Mouse (Mus musculus) forebrain, embryonic 10.5 days (tissue): ENCODE measurements at regions not wholly inside any gene's neighbourhood (a gene's known extent, or its start where the extent isn't known, plus 50 kb on each side); places are given as distances from the start of the nearest gene placed in this dataset.
"Not testable (repeated sequence)": the region's sequence is repeated elsewhere in the genome, so short reads cannot be mapped to it uniquely, and the experiment has no call there.

Source experiments
- DNase-seq: peaks from one replicate; pipeline ENCODE4 v3.0.0-alpha.2; 2017; ENCODE audit warnings: low spot score; ENCODE audit errors: extremely low spot score
- H3K27ac ChIP-seq: fragments of 300-500 bp; sonication (generic); 2 replicates; pipeline ENCODE4 v1.5.1; 2016; ENCODE audit warnings: mild to moderate bottlenecking
- H3K27me3 ChIP-seq: fragments of 300-500 bp; sonication (generic); 2 replicates; pipeline ENCODE4 v1.6.1; 2016; ENCODE audit warnings: mild to moderate bottlenecking; ENCODE audit not compliant: poor library complexity, severe bottlenecking
- H3K36me3 ChIP-seq: fragments of 300-500 bp; sonication (generic); replicated peaks from 2 replicates; pipeline ENCODE4 v1.6.1; 2016; ENCODE audit warnings: mild to moderate bottlenecking, moderate library complexity
- H3K4me1 ChIP-seq: fragments of 300-500 bp; sonication (generic); 2 replicates; pipeline ENCODE4 v1.6.1; 2016
- H3K4me3 ChIP-seq: fragments of 300-500 bp; sonication (generic); 2 replicates; pipeline ENCODE4 v1.5.1; 2016; ENCODE audit warnings: mild to moderate bottlenecking, moderate library complexity
- H3K9me3 ChIP-seq: fragments of 300-500 bp; sonication (generic); 2 replicates; pipeline ENCODE4 v1.6.1; 2016; ENCODE audit warnings: mild to moderate bottlenecking, moderate library complexity
- WGBS: fragments of 180-500 bp; shearing (Covaris S2); methylation state at CpG from one replicate; pipeline ENCODE4 v1.1.7; 2016; 5-methylcytosine and 5-hydroxymethylcytosine counted together

DNA sequence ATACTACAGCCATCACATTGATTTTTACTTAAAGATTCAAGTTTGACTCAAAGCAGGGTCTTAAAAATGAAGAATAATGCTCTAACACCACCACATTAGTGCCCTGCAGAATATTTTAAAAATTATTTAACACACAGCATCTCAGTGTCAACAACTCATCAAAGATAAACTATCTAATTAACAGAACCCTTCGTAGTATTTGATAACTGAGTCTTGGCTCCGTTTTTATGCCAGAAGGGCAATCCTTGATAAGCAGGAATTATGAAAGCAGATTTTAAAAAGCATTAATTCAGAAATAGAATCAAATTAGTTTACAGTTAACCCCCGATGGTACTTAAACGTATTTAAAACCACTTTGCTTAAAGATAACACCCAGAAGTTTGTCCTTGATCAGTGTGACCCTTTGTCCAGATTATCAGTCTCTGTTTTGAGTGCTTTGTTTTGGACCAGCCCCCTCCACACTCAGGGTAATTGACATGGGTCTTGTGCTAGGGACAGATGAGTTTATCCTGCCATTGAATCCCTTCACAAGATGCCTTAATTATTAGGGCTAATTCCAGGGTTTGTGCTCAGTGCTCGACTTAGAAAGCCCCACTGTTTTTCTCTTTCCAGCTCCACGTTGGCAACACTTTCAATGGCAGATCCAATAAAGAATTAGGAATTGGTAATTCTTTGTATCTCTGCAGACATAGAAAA is 69.4 kb upstream of the Dph6 start:
- Histone ChIP-seq H3K9me3 (no peaks in the 10 kb centered on the region), H3K27me3 (no peaks in the 10 kb centered on the region), H3K4me3 (no peak overlapping the region), H3K27ac (no peak overlapping the region), H3K36me3 (no peaks in the 10 kb centered on the region), H3K4me1 (no peaks in the 10 kb centered on the region)
- 56% methylated on average over 6 of the region's 6 CpGs for WGBS
- no peak for DNase-seq

DNA sequence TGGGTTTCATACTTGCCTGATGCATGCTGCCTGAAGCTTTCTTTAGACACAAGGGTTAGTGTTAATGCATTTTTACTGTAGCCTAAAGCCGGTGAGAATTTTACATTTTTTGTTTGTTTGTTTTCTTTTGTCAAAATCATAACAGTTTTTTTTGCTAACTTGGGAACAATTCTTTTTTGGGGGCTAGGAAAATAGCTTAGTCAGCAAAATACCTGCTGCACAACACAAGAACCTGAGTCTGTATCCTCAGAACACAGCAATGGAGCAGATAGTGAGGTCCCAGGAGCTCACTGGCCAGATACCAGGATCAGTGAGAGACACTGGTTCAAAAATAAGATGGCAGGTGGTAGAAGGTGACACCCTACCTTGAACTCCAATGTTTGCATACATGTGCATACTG is 72.4 kb upstream of the Dph6 start:
- Histone ChIP-seq H3K27me3 (no peaks in the 10 kb centered on the region), H3K4me3 (no peak overlapping the region), H3K27ac (no peak overlapping the region), H3K36me3 (no peaks in the 10 kb centered on the region), H3K4me1 (no peaks in the 10 kb centered on the region), H3K9me3 (no peaks in the 10 kb centered on the region)
- DNase-seq, result no peak
- 95% methylated on average over 1 of the region's 1 CpGs for whole genome bisulfite sequencing

DNA sequence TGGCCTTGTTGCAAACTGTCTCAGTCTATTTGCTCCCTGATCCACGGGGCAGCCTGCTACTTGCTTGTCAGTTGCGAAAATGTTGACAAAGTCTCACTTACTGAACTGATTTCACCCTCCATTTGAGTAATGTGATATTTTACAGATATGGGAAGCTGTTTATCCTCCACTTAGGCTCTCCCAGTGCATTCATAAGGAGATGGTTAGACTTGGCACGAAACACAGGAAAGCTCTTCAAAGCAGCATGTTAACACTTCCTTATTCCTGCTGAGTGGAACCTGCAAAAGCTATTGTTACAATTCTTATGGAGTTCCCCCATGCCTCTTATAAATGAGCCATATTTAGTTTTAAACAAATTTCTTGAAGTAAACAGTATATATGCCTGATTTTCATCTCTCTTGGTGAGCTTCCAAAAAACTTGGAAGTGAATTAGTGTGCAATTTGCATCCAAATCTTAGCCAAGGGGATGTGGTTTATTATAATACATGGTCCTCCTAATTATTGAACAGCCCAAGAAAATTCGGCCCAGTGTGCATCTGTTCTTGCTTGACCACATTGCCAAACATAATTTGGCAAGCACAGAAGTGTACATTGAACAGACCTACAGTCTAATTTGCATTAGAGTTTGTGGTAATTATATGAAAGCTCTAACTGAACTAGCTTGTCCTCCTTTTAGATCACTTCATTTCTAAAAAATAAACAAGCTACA is 80.3 kb upstream of the Dph6 start:
- Histone ChIP-seq H3K36me3 (no peaks in the 10 kb centered on the region), H3K27me3 (no peaks in the 10 kb centered on the region), H3K4me3 (no peak overlapping the region), H3K9me3 (no peaks in the 10 kb centered on the region), H3K4me1 (no peaks in the 10 kb centered on the region), H3K27ac (no peak overlapping the region)
- WGBS, result 77% methylated on average over 4 of the region's 4 CpGs
- no peak for DNase-seq

DNA sequence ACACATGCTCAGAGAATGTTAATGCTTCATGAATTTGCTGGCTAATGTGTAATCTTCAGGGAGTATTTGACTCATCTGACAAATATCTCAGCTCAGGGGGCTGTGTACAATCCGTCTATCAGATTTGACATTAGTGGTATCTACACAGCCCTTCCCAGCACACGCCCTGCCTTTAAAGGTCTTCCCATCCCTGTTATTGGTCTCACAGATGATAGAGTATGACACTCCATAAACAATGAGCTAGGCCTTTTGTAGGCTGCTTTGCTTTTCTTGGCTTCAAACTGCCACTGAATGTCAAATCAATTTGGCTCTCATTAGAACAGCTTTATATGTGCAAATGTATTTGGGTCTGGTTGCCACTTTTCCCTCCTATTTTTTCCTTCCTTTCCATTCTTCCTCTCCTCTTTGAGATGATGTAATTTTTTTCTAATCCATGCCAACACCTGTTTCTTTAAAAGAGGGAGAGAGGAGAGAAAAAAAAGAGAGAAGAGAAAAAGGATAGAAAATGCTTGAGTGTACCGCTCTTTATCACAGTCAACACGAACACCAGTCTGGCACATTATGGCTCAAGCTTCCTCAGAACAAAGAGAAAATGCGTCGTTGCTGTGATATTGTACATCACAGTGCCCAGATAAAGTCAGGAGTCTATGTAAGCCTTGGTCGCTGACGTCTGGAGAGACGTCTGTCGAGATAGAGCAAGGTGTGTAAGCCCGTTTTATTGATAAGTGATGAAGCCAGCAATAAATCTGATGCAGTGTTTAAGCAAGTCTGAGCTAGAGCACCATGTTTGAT is 84.9 kb upstream of the Dph6 start:
- no peaks in the 10 kb centered on the region for H3K4me1 ChIP-seq
- H3K4me3 ChIP-seq, result no peak overlapping the region
- no peaks in the 10 kb centered on the region for H3K36me3 ChIP-seq
- no peaks in the 10 kb centered on the region for H3K9me3 ChIP-seq
- no peaks in the 10 kb centered on the region for H3K27me3 ChIP-seq
- WGBS, result 91% methylated on average over 11 of the region's 11 CpGs
- H3K27ac ChIP-seq, result no peak overlapping the region
- DNase-seq, result no peak

DNA sequence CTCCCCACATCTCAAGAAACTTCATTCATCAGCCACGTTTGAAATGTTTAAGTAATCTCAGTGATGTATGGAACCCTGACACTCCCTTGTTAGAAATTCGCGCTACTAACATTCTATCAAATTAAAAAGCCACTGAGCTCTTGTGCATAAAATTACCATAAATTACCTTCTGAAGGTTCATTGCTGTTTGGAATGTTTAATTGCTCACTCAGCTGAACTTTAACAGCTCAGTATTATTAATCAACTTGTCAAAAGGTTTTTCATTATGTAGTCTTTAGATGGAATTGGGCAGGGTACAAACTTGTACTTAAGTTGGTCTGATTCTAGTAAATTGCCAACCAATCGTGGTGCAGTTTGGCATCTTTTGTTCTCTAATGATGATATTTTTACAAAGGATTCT is 108.5 kb upstream of the Dph6 start:
- WGBS, result 68% methylated on average over 4 of the region's 4 CpGs
- no peaks in the 10 kb centered on the region for H3K9me3 ChIP-seq
- H3K27me3 ChIP-seq, result no peaks in the 10 kb centered on the region
- H3K4me1 ChIP-seq, result peaks cover 8% of the 10 kb centered on the region; the same call in 1 of the 2 replicates
- no peak overlapping the region for H3K27ac ChIP-seq
- H3K4me3 ChIP-seq, result no peak overlapping the region
- no peak for DNase-seq
- H3K36me3 ChIP-seq, result no peaks in the 10 kb centered on the region

DNA sequence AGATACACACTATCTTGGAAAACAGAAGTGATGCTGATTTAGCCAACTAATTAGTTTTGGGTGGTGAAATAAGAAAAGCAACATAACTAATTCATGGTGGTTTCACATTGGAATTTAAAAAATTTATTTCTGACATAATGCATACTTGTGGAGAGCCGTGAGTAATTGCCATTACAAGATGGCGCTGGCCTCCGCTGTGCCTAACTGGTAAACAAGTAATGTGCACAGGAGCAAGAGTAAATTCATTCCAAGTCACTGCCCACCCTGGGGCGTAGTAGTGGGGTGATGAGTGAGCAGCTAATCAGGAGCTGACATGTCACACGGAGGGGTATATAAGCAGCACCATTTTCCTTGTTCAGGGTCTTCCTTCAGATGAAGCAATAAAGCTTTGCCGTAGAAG is 119.0 kb upstream of the Dph6 start:
- not testable (repeated sequence) for DNase-seq, H3K27ac ChIP-seq, H3K9me3 ChIP-seq, H3K36me3 ChIP-seq, H3K27me3 ChIP-seq, H3K4me3 ChIP-seq, H3K4me1 ChIP-seq
- 91% methylated on average over 6 of the region's 6 CpGs for WGBS

DNA sequence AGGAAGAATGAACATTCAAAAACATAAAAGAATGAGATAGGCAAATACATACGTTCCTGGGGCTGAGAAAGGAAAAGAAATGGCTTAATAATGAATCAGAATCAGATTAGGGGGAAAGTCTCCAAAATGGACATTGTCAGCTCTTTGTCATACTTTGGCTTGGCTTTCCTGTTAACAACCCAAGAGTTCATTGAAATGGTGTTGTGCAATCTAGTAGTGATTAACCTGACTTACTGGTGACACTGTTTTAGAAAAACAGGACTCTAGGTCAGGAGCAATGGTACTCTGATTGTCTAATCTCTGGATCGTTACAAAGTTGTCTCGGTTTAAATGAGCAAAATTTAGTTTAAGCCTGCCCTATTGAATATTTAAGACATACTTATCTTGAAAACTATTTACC is 119.5 kb upstream of the Dph6 start:
- no peaks in the 10 kb centered on the region for H3K9me3 ChIP-seq
- H3K27ac ChIP-seq, result no peak overlapping the region
- no peaks in the 10 kb centered on the region for H3K36me3 ChIP-seq
- 90% methylated on average over 3 of the region's 3 CpGs for WGBS
- H3K4me1 ChIP-seq, result no peaks in the 10 kb centered on the region
- no peak overlapping the region for H3K4me3 ChIP-seq
- H3K27me3 ChIP-seq, result no peaks in the 10 kb centered on the region
- DNase-seq, result no peak

DNA sequence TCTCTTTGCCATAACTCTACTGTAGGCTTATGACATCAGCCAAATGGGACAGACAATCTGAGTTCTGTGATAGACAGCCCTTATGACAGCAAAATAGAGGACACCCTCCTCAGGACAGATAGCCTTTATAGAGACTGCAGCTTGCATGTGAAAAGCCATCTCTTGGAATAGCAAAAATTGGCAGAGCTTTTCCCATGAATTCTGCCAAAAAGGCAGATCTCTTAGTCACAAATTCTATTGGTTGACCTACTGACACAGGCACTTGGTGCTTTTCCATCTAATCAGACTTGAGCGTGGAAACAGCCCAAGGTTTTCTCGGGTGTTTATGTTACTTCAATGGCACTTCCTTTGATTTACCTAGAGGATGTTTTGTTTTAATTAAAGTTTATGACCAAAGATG is 120.8 kb upstream of the Dph6 start:
- no peaks in the 10 kb centered on the region for H3K9me3 ChIP-seq
- no peak overlapping the region for H3K4me3 ChIP-seq
- no peak overlapping the region for H3K27ac ChIP-seq
- DNase-seq, result no peak
- no peaks in the 10 kb centered on the region for H3K36me3 ChIP-seq
- H3K27me3 ChIP-seq, result no peaks in the 10 kb centered on the region
- H3K4me1 ChIP-seq, result no peaks in the 10 kb centered on the region
- 90% methylated on average over 2 of the region's 2 CpGs for WGBS

DNA sequence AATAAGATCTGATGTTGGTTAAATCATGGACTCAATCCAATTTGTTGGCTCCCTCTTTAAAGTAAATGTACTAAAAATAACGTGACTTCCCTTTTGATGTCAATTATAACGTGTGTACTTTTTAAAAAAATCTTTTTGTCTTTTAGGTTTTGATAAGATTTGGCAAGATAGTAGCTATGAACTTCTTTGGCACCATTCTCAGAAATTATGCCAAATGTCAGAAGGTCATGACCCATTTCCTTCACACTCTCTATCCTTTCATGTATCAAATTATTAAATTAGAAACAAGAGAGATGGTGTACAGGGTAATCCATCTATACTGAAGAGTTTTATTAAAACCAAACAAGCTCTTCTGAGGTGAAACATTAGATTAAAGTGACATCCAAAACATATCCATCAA is 121.4 kb upstream of the Dph6 start:
- no peaks in the 10 kb centered on the region for H3K9me3 ChIP-seq
- 77% methylated on average over 2 of the region's 2 CpGs for WGBS
- no peak overlapping the region for H3K4me3 ChIP-seq
- DNase-seq, result no peak
- H3K4me1 ChIP-seq, result no peaks in the 10 kb centered on the region
- H3K27ac ChIP-seq, result no peak overlapping the region
- H3K36me3 ChIP-seq, result no peaks in the 10 kb centered on the region
- no peaks in the 10 kb centered on the region for H3K27me3 ChIP-seq

DNA sequence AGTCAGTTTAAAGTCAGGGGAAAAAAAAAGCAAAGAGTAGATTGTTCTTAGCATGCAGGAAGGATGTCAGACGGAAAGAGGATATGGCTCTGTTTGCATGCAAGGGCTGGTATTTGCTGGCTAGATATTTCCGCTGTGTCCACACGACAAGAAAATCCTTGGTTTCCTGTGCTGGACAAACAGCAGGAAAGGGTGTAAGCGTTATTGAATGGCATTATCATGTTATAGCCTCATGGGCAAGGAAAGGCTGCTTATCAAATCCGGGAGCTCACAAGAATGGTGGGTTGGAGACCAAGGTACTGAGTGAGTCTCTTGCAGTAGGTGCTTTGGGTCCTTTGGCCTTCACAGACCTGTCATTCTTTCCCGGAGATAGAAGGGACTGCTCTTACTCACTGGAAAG is 127.7 kb upstream of the Dph6 start:
- no peak for DNase-seq
- no peaks in the 10 kb centered on the region for H3K36me3 ChIP-seq
- no peaks in the 10 kb centered on the region for H3K9me3 ChIP-seq
- 85% methylated on average over 6 of the region's 6 CpGs for WGBS
- no peak overlapping the region for H3K4me3 ChIP-seq
- no peaks in the 10 kb centered on the region for H3K27me3 ChIP-seq
- no peaks in the 10 kb centered on the region for H3K4me1 ChIP-seq
- no peak overlapping the region for H3K27ac ChIP-seq

DNA sequence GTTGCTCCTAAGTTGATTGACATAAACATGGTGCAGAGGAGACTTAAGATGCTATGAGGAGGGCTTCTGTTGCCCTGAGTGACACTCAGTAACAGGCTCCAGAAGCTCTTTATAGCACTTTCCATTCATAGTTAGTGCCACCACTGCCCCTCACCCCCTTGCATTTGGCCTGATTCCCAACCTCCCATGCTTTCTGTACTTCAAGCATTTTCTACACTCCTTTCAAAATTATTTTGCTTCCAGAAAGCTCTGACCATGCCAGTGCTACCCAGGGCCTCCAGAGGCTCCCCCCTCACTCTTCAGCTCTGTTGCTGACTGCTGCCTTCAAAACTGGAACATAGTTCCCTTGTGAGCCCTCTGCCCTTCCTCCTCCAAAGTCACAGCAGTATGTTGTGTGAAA is 129.4 kb upstream of the Dph6 start:
- Histone ChIP-seq H3K4me1 (no peaks in the 10 kb centered on the region), H3K36me3 (no peaks in the 10 kb centered on the region), H3K27me3 (no peaks in the 10 kb centered on the region), H3K4me3 (no peak overlapping the region), H3K9me3 (no peaks in the 10 kb centered on the region), H3K27ac (no peak overlapping the region)
- no peak for DNase-seq

DNA sequence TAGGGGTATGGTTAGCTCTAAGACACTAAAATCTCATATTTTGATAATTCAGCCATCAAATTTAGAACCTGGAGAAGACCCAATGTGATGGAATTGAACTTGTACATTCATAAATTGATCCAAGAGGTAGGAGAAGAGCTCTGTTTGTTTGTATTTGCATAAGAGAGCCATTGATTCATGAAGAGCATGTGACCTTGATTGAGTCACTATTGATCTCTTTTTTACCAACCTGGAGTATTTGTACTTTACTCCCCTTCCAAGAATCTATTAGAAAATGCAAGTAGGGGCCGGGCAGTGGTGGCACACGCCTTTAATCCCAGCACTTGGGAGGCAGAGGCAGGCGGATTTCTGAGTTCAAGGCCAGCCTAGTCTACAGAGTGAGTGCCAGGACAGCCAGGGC is 133.5 kb upstream of the Dph6 start:
- H3K36me3 ChIP-seq, result no peaks in the 10 kb centered on the region
- H3K27ac ChIP-seq, result no peak overlapping the region
- no peaks in the 10 kb centered on the region for H3K9me3 ChIP-seq
- no peaks in the 10 kb centered on the region for H3K4me1 ChIP-seq
- H3K4me3 ChIP-seq, result no peak overlapping the region
- DNase-seq, result no peak
- 96% methylated on average over 3 of the region's 3 CpGs for WGBS
- no peaks in the 10 kb centered on the region for H3K27me3 ChIP-seq

DNA sequence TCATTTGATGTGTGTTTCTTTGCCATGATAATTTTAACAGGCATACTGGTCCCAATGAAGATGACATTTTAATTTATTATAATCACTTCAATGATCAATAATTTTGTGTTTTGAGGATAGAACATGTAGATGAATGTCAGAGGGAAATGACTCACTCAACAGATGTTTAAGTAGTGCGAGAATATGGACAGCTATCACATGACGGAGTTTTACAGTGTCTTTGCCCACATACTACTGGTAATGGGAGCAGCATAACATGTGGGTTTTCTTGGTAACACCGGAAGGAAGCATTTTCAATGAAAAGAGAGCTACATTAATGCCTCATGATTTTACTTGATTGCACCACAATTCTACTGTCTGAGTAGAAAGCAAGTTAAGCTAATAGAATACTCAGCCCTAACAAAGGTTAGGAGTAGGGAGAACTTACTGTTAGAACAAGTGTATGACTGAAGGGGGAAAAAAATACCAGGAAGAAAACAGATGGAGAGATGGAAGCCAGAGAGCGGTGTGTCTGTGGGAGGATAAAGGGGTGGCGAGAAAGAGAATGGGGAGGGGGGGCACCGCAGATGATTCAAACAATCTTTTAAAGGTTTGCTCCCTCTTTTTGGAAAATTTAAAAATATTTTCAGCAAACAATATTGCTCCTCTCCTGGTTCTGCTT is 142.0 kb upstream of the Dph6 start:
- Histone ChIP-seq H3K27ac (no peak overlapping the region), H3K4me3 (no peak overlapping the region), H3K4me1 (no peaks in the 10 kb centered on the region), H3K9me3 (no peaks in the 10 kb centered on the region), H3K27me3 (no peaks in the 10 kb centered on the region), H3K36me3 (no peaks in the 10 kb centered on the region)
- DNase-seq, result no peak
- WGBS, result 95% methylated on average over 6 of the region's 6 CpGs
